Mouse (Mus musculus) heart, embryonic 10.5 days (tissue): Measurements from ENCODE around the gene Mterf1b. TPM values are rescaled to one million over a fixed set of nuclear protein-coding genes. Genes with fewer than 3 reads are reported as not detected.

ENCODE experiments used
- polyA plus RNA-seq: library from polyadenylated mRNA; unstranded; fragments of >200 nt; fragmentation: Nextera tagmentation; extraction: Ambion mirVana; gene quantifications from 2 replicates; pipeline ENCODE4 v1.2.1, GENCODE M21; 2016

Mterf1b gene
- polyA plus RNA-seq, 1 experiment from 2014 or later, result 3.1 TPM

Other genes starting within 250 kb of the Mterf1b start
- gene Cyp51, start 87.6 kb upstream of the Mterf1b start, polyA plus RNA-seq, result 59.5 and 68.9 TPM in 2 replicates